Mouse (Mus musculus): ENCODE measurements around the gene Fhdc1. TPM values are rescaled to one million over a fixed set of nuclear protein-coding genes. Genes with fewer than 3 reads are reported as not detected.

Fhdc1 gene
- polyA plus RNA-seq, 1 experiment from 2014 or later: 6.6 TPM

DNA sequence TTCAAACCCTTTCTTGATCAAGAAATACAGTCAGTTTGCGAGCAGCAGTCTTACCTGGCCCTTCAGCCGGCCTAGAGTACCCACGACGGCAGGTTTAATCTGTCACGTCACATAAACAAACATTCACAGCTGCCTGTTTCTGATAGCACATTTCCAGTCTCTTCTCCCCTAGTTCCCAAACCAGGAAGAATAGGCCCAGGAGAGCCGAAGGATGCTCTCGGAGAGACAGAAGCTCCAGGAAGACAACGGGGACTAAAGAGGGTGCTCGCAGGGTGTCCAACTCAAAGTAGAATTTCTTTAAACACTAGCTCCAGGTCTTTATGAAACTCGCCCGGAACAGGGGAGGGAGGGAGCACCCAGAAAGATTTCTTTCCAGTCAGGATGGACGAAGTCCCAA lies 1.3 kb downstream of the Fhdc1 start:
- H3K27ac ChIP-seq (ENCODE audit: low read length): no peak overlapping the region
- ATAC-seq: no peak
- H3K36me3 ChIP-seq (ENCODE audit: control insufficient read depth, insufficient read depth, low read length): no peaks in the 10 kb centered on the region
- no peaks in the 10 kb centered on the region for H3K9me3 ChIP-seq (ENCODE audit: control insufficient read depth, low read length)
- WGBS: 12% methylated on average over 12 of the region's 12 CpGs
- peak overlapping the region; percentile 64 for H3K4me3 ChIP-seq (ENCODE audit: low read length)
- H3K4me1 ChIP-seq (ENCODE audit: control insufficient read depth, insufficient read depth, low read length): peaks cover 8% of the 10 kb centered on the region; the same call in 1 of the 2 replicates
- peak overlapping the region; percentile 72 for H3K9ac ChIP-seq (ENCODE audit: low read depth, low read length)
- peaks cover 10% of the 10 kb centered on the region for H3K27me3 ChIP-seq (replicated peaks; ENCODE audit: control insufficient read depth, insufficient read depth, low read length)
- H3K4me2 ChIP-seq (ENCODE audit: low read depth, low read length): peak overlapping the region; percentile 98

DNA sequence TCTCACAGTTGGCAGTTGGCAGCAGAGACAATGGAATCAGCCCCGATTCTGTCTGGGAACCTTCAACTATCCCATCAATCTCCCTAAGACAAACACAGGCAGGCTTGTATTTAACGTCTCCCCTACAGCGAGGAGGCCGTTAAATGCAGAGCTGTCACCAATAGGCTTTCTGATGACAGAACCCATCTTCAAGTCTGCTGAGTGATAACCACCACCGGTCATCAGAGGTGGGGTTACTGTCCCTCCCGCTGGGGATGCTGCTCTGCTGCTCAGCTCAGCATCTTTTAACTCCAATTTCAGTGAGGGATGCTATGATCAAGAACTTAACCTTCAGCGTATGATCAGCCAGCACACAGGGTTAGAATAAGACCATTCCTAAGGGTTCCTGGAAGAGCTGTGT lies 2.0 kb downstream of the Fhdc1 start:
- peak overlapping the region; percentile 98; the same call in 1 of the 2 replicates for H3K4me2 ChIP-seq (ENCODE audit: low read depth, low read length)
- H3K27me3 ChIP-seq (replicated peaks; ENCODE audit: control insufficient read depth, insufficient read depth, low read length): peaks cover 10% of the 10 kb centered on the region
- H3K4me3 ChIP-seq (ENCODE audit: low read length): peak overlapping the region; percentile 64
- 30% methylated on average over 7 of the region's 7 CpGs for WGBS
- no peak for ATAC-seq
- peaks cover 15% of the 10 kb centered on the region for H3K4me1 ChIP-seq (ENCODE audit: control insufficient read depth, insufficient read depth, low read length)
- no peak overlapping the region for H3K27ac ChIP-seq (ENCODE audit: low read length)
- H3K9ac ChIP-seq (ENCODE audit: low read depth, low read length): 0 out of 2 replicates have a peak overlapping the region, but pooled peaks have one; percentile 72
- H3K9me3 ChIP-seq (ENCODE audit: control insufficient read depth, low read length): no peaks in the 10 kb centered on the region
- no peaks in the 10 kb centered on the region for H3K36me3 ChIP-seq (ENCODE audit: control insufficient read depth, insufficient read depth, low read length)

DNA sequence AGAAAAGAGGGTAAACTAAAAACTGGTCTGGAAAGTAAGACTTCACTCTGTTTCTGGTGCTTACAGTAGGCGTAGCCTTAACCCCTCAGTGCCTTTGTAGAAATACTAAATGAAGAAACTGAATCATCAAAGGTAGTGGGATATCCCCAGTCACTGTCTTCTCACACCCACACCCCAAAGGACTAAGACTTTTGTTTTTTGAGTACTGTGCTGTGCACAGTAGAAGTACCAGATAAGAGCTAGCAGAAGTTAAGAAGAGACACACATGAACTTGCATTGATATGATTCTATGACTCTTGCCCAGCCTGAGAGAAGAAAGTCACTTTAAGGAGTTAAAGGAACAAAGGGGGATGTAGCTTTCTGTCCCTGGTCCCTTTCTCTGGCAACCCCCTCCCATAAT lies 2.7 kb downstream of the Fhdc1 start:
- Histone ChIP-seq H3K9me3 (ENCODE audit: control insufficient read depth, low read length) (no peaks in the 10 kb centered on the region), H3K27me3 (replicated peaks; ENCODE audit: control insufficient read depth, insufficient read depth, low read length) (peaks cover 10% of the 10 kb centered on the region), H3K9ac (ENCODE audit: low read depth, low read length) (no peak overlapping the region), H3K4me2 (ENCODE audit: low read depth, low read length) (no peak overlapping the region), H3K4me1 (ENCODE audit: control insufficient read depth, insufficient read depth, low read length) (peaks cover 19% of the 10 kb centered on the region), H3K36me3 (ENCODE audit: control insufficient read depth, insufficient read depth, low read length) (no peaks in the 10 kb centered on the region), H3K27ac (ENCODE audit: low read length) (no peak overlapping the region), H3K4me3 (ENCODE audit: low read length) (no peak overlapping the region)
- ATAC-seq: no peak
- 85% methylated on average over 1 of the region's 1 CpGs for WGBS

DNA sequence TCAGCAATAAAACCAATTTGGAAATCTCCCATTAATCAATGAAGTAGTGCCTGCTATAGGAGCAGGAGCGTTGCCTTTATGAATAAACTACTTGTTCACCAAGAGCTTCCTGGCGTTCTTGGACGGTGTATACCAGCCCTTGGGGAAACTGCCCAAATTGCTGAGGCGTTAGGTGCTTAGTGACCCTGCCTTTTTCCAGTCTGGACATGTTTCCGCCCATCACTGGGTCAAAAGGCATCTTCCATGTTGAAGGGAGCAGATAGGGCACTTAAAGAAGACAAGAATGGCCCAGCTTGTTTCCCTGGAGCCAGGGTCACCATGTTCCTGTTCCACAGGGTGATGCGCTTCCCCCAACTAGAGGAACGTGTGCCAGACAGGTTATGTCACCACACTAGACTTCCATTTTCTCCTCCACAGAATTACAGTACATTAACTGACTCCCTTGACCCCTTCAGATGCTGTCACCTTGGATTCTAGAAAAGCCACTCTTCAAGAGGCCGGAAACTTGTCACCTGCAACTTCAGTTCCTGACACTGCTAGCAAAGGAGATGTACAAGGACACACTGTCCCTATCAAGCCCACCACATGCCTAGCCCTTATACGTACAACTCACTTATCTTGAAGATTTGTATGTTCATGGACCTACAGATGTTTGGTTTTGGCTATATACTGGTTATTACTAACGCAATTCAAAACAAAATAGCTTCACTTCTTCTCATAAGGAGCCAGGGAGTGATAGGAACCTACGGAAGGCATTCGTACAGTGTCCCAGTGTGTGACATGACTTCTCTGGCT lies 5.1 kb downstream of the Fhdc1 start:
- WGBS: 88% methylated on average over 12 of the region's 12 CpGs

DNA sequence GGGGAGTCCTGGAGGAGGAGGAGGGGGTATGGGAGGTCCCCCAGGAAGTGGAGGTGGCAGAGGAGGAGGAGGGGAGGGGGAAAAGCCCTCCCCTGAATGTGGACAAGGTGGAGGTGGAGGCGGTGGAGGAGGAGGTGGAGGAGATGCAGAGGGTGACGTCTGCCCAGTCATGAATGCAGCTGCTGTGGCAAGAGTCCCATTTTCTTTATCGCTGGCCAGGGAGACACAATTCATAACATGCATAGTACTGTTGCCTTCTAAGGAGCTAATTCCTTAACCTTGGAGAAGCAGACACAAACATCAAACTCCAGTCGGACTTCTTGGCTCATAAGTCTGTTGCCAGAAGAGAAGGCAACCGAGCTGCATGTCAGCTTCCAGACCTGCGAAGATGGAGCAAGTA lies 5.8 kb downstream of the Fhdc1 start:
- peaks cover 10% of the 10 kb centered on the region for H3K27me3 ChIP-seq (replicated peaks; ENCODE audit: control insufficient read depth, insufficient read depth, low read length)
- 67% methylated on average over 6 of the region's 6 CpGs for WGBS
- no peaks in the 10 kb centered on the region for H3K9me3 ChIP-seq (ENCODE audit: control insufficient read depth, low read length)
- ATAC-seq: no peak
- H3K4me3 ChIP-seq (ENCODE audit: low read length): no peak overlapping the region
- 0 out of 2 replicates have a peak overlapping the region, but pooled peaks have one; percentile 4 for H3K27ac ChIP-seq (ENCODE audit: low read length)
- peaks cover 19% of the 10 kb centered on the region for H3K4me1 ChIP-seq (ENCODE audit: control insufficient read depth, insufficient read depth, low read length)
- no peak overlapping the region for H3K9ac ChIP-seq (ENCODE audit: low read depth, low read length)
- H3K36me3 ChIP-seq (ENCODE audit: control insufficient read depth, insufficient read depth, low read length): no peaks in the 10 kb centered on the region
- no peak overlapping the region for H3K4me2 ChIP-seq (ENCODE audit: low read depth, low read length)

More for the DNA sequence above, 5.1 kb downstream of the Fhdc1 start:
- Histone ChIP-seq H3K4me2 (ENCODE audit: low read depth, low read length) (no peak overlapping the region), H3K4me3 (ENCODE audit: low read length) (no peak overlapping the region), H3K9ac (ENCODE audit: low read depth, low read length) (no peak overlapping the region), H3K27ac (ENCODE audit: low read length) (no peak overlapping the region), H3K36me3 (ENCODE audit: control insufficient read depth, insufficient read depth, low read length) (no peaks in the 10 kb centered on the region), H3K27me3 (replicated peaks; ENCODE audit: control insufficient read depth, insufficient read depth, low read length) (peaks cover 10% of the 10 kb centered on the region), H3K4me1 (ENCODE audit: control insufficient read depth, insufficient read depth, low read length) (peaks cover 19% of the 10 kb centered on the region), H3K9me3 (ENCODE audit: control insufficient read depth, low read length) (no peaks in the 10 kb centered on the region)
- no peak for ATAC-seq

DNA sequence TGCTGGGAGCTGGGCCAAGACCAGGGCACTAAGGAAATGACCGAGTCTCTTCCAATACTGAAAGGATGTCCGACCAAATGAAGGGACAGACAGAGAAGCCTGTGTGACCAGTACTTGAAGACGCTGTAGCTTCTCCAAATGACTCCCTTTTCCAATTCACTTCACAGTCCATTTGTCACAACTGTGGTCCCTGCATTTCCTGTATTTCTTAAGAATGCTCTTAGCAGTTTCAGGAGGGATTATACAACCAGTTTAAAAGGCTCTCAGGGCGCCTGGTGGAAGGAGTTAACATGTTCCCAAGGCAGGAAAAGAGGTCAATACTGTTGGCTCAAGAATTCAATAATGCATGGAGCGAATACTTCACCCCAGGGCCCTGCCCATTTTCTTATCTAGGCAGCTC lies 7.3 kb downstream of the Fhdc1 start:
- H3K9me3 ChIP-seq (ENCODE audit: control insufficient read depth, low read length): no peaks in the 10 kb centered on the region
- 0 out of 2 replicates have a peak overlapping the region, but pooled peaks have one; percentile 8 for H3K4me2 ChIP-seq (ENCODE audit: low read depth, low read length)
- no peak overlapping the region for H3K9ac ChIP-seq (ENCODE audit: low read depth, low read length)
- 53% methylated on average over 5 of the region's 5 CpGs for WGBS
- H3K36me3 ChIP-seq (ENCODE audit: control insufficient read depth, insufficient read depth, low read length): no peaks in the 10 kb centered on the region
- no peak overlapping the region for H3K27ac ChIP-seq (ENCODE audit: low read length)
- ATAC-seq: no peak
- H3K4me3 ChIP-seq (ENCODE audit: low read length): no peak overlapping the region
- H3K4me1 ChIP-seq (ENCODE audit: control insufficient read depth, insufficient read depth, low read length): peaks cover 11% of the 10 kb centered on the region
- peaks cover 4% of the 10 kb centered on the region for H3K27me3 ChIP-seq (replicated peaks; ENCODE audit: control insufficient read depth, insufficient read depth, low read length)

DNA sequence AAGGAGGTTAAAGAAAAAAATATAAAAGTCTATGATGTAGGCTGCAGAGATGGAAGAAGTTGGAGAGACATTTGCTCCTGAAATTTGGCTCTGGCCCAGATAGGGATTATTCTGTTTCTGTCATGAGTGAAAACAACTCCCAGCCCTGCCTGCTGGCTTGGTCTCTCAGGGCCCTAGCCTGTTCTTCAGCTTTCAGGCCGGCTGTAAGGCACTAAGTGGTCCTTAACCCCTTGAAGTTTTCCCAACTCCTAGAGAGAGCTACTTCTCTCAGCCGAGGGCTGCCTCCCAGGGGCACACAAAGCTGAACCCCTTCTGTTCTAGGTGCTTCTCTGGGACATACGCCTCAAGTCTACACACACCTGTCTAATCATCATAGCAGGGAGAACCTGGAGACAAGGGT lies 7.7 kb downstream of the Fhdc1 start:
- Histone ChIP-seq H3K4me3 (ENCODE audit: low read length) (no peak overlapping the region), H3K36me3 (ENCODE audit: control insufficient read depth, insufficient read depth, low read length) (no peaks in the 10 kb centered on the region), H3K4me1 (ENCODE audit: control insufficient read depth, insufficient read depth, low read length) (peaks cover 16% of the 10 kb centered on the region), H3K27ac (ENCODE audit: low read length) (no peak overlapping the region), H3K4me2 (ENCODE audit: low read depth, low read length) (0 out of 2 replicates have a peak overlapping the region, but pooled peaks have one; percentile 8), H3K9ac (ENCODE audit: low read depth, low read length) (no peak overlapping the region), H3K9me3 (ENCODE audit: control insufficient read depth, low read length) (no peaks in the 10 kb centered on the region), H3K27me3 (replicated peaks; ENCODE audit: control insufficient read depth, insufficient read depth, low read length) (no peaks in the 10 kb centered on the region)
- no peak for ATAC-seq
- WGBS: 51% methylated on average over 3 of the region's 3 CpGs

DNA sequence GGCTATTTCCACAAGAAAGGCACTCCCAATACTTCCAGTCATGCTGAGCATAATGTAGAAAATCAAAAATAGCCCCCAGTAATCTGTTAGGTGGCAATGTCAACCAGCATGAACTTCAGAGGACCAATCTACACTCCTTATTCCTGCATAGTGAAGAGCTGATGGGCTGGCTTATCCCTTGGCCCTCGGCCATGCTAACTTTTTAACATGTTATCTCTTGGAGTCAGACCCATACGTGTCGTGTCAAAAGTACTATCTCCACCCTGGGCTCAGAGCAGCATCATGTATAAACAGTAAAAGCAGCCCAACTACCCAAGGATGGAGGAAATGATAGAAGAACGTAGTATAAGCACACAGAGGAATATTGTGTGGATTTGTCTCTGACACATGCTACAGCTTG lies 9.1 kb downstream of the Fhdc1 start:
- ATAC-seq: peak; percentile 47
- Histone ChIP-seq H3K9ac (ENCODE audit: low read depth, low read length) (no peak overlapping the region), H3K4me3 (ENCODE audit: low read length) (no peak overlapping the region), H3K36me3 (ENCODE audit: control insufficient read depth, insufficient read depth, low read length) (no peaks in the 10 kb centered on the region), H3K27me3 (replicated peaks; ENCODE audit: control insufficient read depth, insufficient read depth, low read length) (no peaks in the 10 kb centered on the region), H3K4me2 (ENCODE audit: low read depth, low read length) (no peak overlapping the region), H3K27ac (ENCODE audit: low read length) (no peak overlapping the region), H3K4me1 (ENCODE audit: control insufficient read depth, insufficient read depth, low read length) (peaks cover 19% of the 10 kb centered on the region), H3K9me3 (ENCODE audit: control insufficient read depth, low read length) (no peaks in the 10 kb centered on the region)
- 83% methylated on average over 4 of the region's 4 CpGs for whole genome bisulfite sequencing

DNA sequence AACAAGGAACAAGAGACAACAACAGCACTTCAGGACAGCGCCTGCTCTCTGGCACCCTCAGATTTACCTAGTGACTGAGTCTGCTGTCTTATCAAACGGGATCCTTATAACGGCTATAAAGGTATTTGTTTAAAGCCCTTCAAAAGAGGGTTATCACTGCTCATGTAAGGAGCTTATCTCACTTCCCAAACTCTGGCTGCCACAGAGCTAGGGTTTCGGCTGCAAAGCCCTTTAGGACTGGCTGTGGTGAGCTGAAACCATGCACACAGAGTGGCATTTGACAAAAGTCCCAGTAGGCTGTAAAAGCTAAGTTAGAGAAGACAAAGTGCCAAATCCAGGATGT lies 12.1 kb downstream of the Fhdc1 start:
- Histone ChIP-seq H3K36me3 (ENCODE audit: control insufficient read depth, insufficient read depth, low read length) (no peaks in the 10 kb centered on the region), H3K27me3 (replicated peaks; ENCODE audit: control insufficient read depth, insufficient read depth, low read length) (no peaks in the 10 kb centered on the region), H3K9ac (ENCODE audit: low read depth, low read length) (no peak overlapping the region), H3K4me3 (ENCODE audit: low read length) (no peak overlapping the region), H3K4me2 (ENCODE audit: low read depth, low read length) (no peak overlapping the region), H3K9me3 (ENCODE audit: control insufficient read depth, low read length) (no peaks in the 10 kb centered on the region), H3K27ac (ENCODE audit: low read length) (no peak overlapping the region), H3K4me1 (ENCODE audit: control insufficient read depth, insufficient read depth, low read length) (peaks cover 12% of the 10 kb centered on the region)
- whole genome bisulfite sequencing: 44% methylated on average over 4 of the region's 4 CpGs
- ATAC-seq: peak; percentile 13; the same call in 1 of the 2 replicates

Data from intestine, embryonic 16.5 days (tissue).